Mouse (Mus musculus) lung, postnatal 0 days (tissue): Measurements from ENCODE around the gene Aprt. TPM values are rescaled to one million over a fixed set of nuclear protein-coding genes. Genes with fewer than 3 reads are reported as not detected.

Experiments
- ATAC-seq: fragments of 200-750 bp; cut with Nextera tagmentation; 2 replicates; pipeline ENCODE4 v1.8.0; 2017; ENCODE audit warnings: moderate library complexity
- DNase-seq: peaks from one replicate; pipeline ENCODE4 v3.0.0-alpha.2; 2016; ENCODE audit warnings: low spot score
- H3K27ac ChIP-seq: fragments of 300-500 bp; sonication (generic); 2 replicates; pipeline ENCODE4 v1.5.1; 2014; ENCODE audit warnings: antibody characterized with exemption, mild to moderate bottlenecking, low read length, mixed read lengths
- H3K27me3 ChIP-seq: fragments of 300-500 bp; sonication (generic); replicated peaks from 2 replicates; pipeline ENCODE4 v1.6.1; 2014; ENCODE audit warnings: low read length, mixed read lengths; ENCODE audit not compliant: insufficient read depth
- H3K36me3 ChIP-seq: fragments of 300-500 bp; sonication (generic); 2 replicates; pipeline ENCODE4 v1.6.1; 2014; ENCODE audit warnings: low read length, mixed read lengths; ENCODE audit not compliant: insufficient read depth
- H3K4me1 ChIP-seq: fragments of 300-500 bp; sonication (generic); 2 replicates; pipeline ENCODE4 v1.6.1; 2014; ENCODE audit warnings: antibody characterized with exemption, low read depth, low read length, mixed read lengths; ENCODE audit not compliant: insufficient read depth
- H3K4me2 ChIP-seq: fragments of 300-500 bp; sonication (generic); replicated peaks from 2 replicates; pipeline ENCODE4 v1.6.1; 2014; ENCODE audit warnings: low read depth, mild to moderate bottlenecking, low read length, moderate library complexity, mixed read lengths
- H3K4me3 ChIP-seq: fragments of 300-500 bp; sonication (generic); 2 replicates; pipeline ENCODE4 v1.5.1; 2014; ENCODE audit warnings: low read depth, low read length
- H3K9ac ChIP-seq: fragments of 300-500 bp; sonication (generic); replicated peaks from 2 replicates; pipeline ENCODE4 v1.6.1; 2014; ENCODE audit warnings: low read depth, mild to moderate bottlenecking
- H3K9me3 ChIP-seq: fragments of 300-500 bp; sonication (generic); 2 replicates; pipeline ENCODE4 v1.6.1; 2016; ENCODE audit warnings: low read length, mixed read lengths
- CTCF ChIP-seq: IDR thresholded peaks from 2 replicates; pipeline ENCODE4 v1.5.1; 2016; ENCODE audit warnings: antibody characterized with exemption, mild to moderate bottlenecking
- EP300 ChIP-seq: IDR thresholded peaks from 2 replicates; pipeline ENCODE4 v1.6.1; 2016; ENCODE audit warnings: antibody characterized with exemption, mild to moderate bottlenecking, control low read depth
- WGBS: fragments of 180-500 bp; shearing (Covaris S2); extraction: QIAGEN DNeasy Blood & Tissue Kit; methylation state at CpG from one replicate; pipeline ENCODE4 v1.1.7; 2014; 5-methylcytosine and 5-hydroxymethylcytosine counted together
- polyA plus RNA-seq: library from polyadenylated mRNA; unstranded; fragments of >200 nt; fragmentation: Nextera tagmentation; extraction: Ambion mirVana; gene quantifications from 2 replicates; pipeline ENCODE4 v1.2.1, GENCODE M21; 2015

Gene Aprt
- polyA plus RNA-seq, 1 experiment from 2014 or later: 206 TPM

GRCm38 (mm10) chr8:122618660-122619378 is 42.1 kb upstream of the Aprt start:
- no peaks in the 10 kb centered on the region for H3K4me1 ChIP-seq
- no peak for ATAC-seq
- H3K36me3 ChIP-seq: 0 out of 2 replicates have a peak, but pooled peaks cover 5% of the 10 kb centered on the region
- H3K27ac ChIP-seq: no peak overlapping the region
- no peak overlapping the region for H3K9ac ChIP-seq
- H3K4me3 ChIP-seq: no peak overlapping the region
- H3K4me2 ChIP-seq: no peak overlapping the region
- no peak for TF ChIP-seq CTCF
- TF ChIP-seq EP300: no peak
- H3K27me3 ChIP-seq: no peaks in the 10 kb centered on the region
- 70% methylated on average over 6 of the region's 6 CpGs for WGBS
- H3K9me3 ChIP-seq: no peaks in the 10 kb centered on the region
- no peak for DNase-seq

GRCm38 (mm10) chr8:122617947-122618546 is 41.3 kb upstream of the Aprt start:
- H3K36me3 ChIP-seq: 0 out of 2 replicates have a peak, but pooled peaks cover 5% of the 10 kb centered on the region

GRCm38 (mm10) chr8:122616181-122616905 is 39.6 kb upstream of the Aprt start:
- ATAC-seq: no peak
- peaks cover 8% of the 10 kb centered on the region for H3K4me1 ChIP-seq
- no peaks in the 10 kb centered on the region for H3K9me3 ChIP-seq
- H3K36me3 ChIP-seq: 0 out of 2 replicates have a peak, but pooled peaks cover 5% of the 10 kb centered on the region
- TF ChIP-seq CTCF (no peak), EP300 (no peak)
- no peak overlapping the region for H3K9ac ChIP-seq
- H3K27ac ChIP-seq: no peak overlapping the region
- peak; percentile 66 for DNase-seq
- no peak overlapping the region for H3K4me2 ChIP-seq
- no peaks in the 10 kb centered on the region for H3K27me3 ChIP-seq
- whole genome bisulfite sequencing: 42% methylated on average over 9 of the region's 9 CpGs
- H3K4me3 ChIP-seq: no peak overlapping the region

More at GRCm38 (mm10) chr8:122617947-122618546, 41.3 kb upstream of the Aprt start:
- Histone ChIP-seq H3K9me3 (no peaks in the 10 kb centered on the region), H3K9ac (no peak overlapping the region), H3K27ac (no peak overlapping the region), H3K4me1 (no peaks in the 10 kb centered on the region), H3K4me3 (no peak overlapping the region), H3K27me3 (no peaks in the 10 kb centered on the region), H3K4me2 (no peak overlapping the region)
- peak; percentile 86 for DNase-seq
- ATAC-seq: peak; percentile 54
- WGBS: 24% methylated on average over 5 of the region's 7 CpGs
- TF ChIP-seq EP300 (no peak), CTCF (peak; percentile 80)

GRCm38 (mm10) chr8:122611295-122612133 is 34.8 kb upstream of the Aprt start, which contains the start of the genes Galns and Trappc2l:
Gene Galns, minus strand, starts transcription at chr8:122611463.
Gene Trappc2l, plus strand, starts transcription at chr8:122611640.
- peak within 1 kb of the TSS; percentile 55 for H3K4me3 ChIP-seq
- WGBS: under 1% methylated on average over 38 of the region's 57 CpGs
- 0 out of 2 replicates have a peak, but pooled peaks cover 5% of the 10 kb centered on the region for H3K36me3 ChIP-seq
- H3K27ac ChIP-seq: peak within 1 kb of the TSS; percentile 90
- H3K4me1 ChIP-seq: peaks cover 11% of the 10 kb centered on the region
- H3K9ac ChIP-seq: peak within 1 kb of the TSS; percentile 35
- H3K9me3 ChIP-seq: no peaks in the 10 kb centered on the region
- DNase-seq (peak; percentile 100), ATAC-seq (peak; percentile 98)
- no peaks in the 10 kb centered on the region for H3K27me3 ChIP-seq
- TF ChIP-seq CTCF (peak; percentile 66), EP300 (no peak)
- H3K4me2 ChIP-seq: peak within 1 kb of the TSS; percentile 92

GRCm38 (mm10) chr8:122610612-122611277 is 34.0 kb upstream of the Aprt start:
- Histone ChIP-seq H3K4me2 (peak overlapping the region; percentile 92), H3K27ac (peak overlapping the region; percentile 66; the same call in 1 of the 2 replicates), H3K27me3 (no peaks in the 10 kb centered on the region), H3K9ac (peak overlapping the region; percentile 13), H3K4me3 (peak overlapping the region; percentile 55), H3K9me3 (no peaks in the 10 kb centered on the region), H3K4me1 (peaks cover 11% of the 10 kb centered on the region), H3K36me3 (0 out of 2 replicates have a peak, but pooled peaks cover 5% of the 10 kb centered on the region)
- TF ChIP-seq CTCF (no peak), EP300 (no peak)
- DNase-seq (peak; percentile 43), ATAC-seq (peak; percentile 7; the same call in 1 of the 2 replicates)
- WGBS: 5% methylated on average over 20 of the region's 20 CpGs
